Mouse (Mus musculus) neural tube, embryonic 14.5 days (tissue): ENCODE measurements around the gene Tnnc1. TPM values are rescaled to one million over a fixed set of nuclear protein-coding genes. Genes with fewer than 3 reads are reported as not detected.

Experiments used
- ATAC-seq: fragments of 200-750 bp; cut with Nextera tagmentation; 2 replicates; pipeline ENCODE4 v1.8.0; 2017; ENCODE audit warnings: low read depth, mild to moderate bottlenecking, moderate TSS enrichment, moderate library complexity
- H3K27ac ChIP-seq: fragments of 300-500 bp; sonication (generic); 2 replicates; pipeline ENCODE4 v1.5.1; 2014; ENCODE audit warnings: low read depth, mild to moderate bottlenecking, control low read depth, low read length, moderate library complexity, mixed read lengths
- H3K27me3 ChIP-seq: fragments of 300-500 bp; sonication (generic); 2 replicates; pipeline ENCODE4 v1.6.1; 2014; ENCODE audit warnings: low read length; ENCODE audit not compliant: control insufficient read depth, insufficient read depth
- H3K36me3 ChIP-seq: fragments of 300-500 bp; sonication (generic); 2 replicates; pipeline ENCODE4 v1.6.1; 2014; ENCODE audit warnings: low read length, mixed read lengths; ENCODE audit not compliant: control insufficient read depth, insufficient read depth
- H3K4me1 ChIP-seq: fragments of 300-500 bp; sonication (generic); 2 replicates; pipeline ENCODE4 v1.6.1; 2014; ENCODE audit warnings: low read length; ENCODE audit not compliant: control insufficient read depth, insufficient read depth
- H3K4me2 ChIP-seq: fragments of 300-500 bp; sonication (generic); 2 replicates; pipeline ENCODE4 v1.6.1; 2014; ENCODE audit warnings: mild to moderate bottlenecking, low read depth, low read length, control low read depth
- H3K4me3 ChIP-seq: fragments of 300-500 bp; sonication (generic); 2 replicates; pipeline ENCODE4 v1.5.1; 2014; ENCODE audit warnings: low read depth, low read length, control low read depth, mixed read lengths
- H3K9ac ChIP-seq: fragments of 300-500 bp; sonication (generic); replicated peaks from 2 replicates; pipeline ENCODE4 v1.6.1; 2014; ENCODE audit warnings: low read depth, mild to moderate bottlenecking, control low read depth, low read length, mixed read lengths
- H3K9me3 ChIP-seq: fragments of 300-500 bp; sonication (generic); 2 replicates; pipeline ENCODE4 v1.6.1; 2016; ENCODE audit warnings: low read length; ENCODE audit not compliant: control insufficient read depth
- WGBS: fragments of 180-500 bp; shearing (Covaris S2); extraction: QIAGEN DNeasy Blood & Tissue Kit; methylation state at CpG from one replicate; pipeline ENCODE4 v1.1.7; 2014; 5-methylcytosine and 5-hydroxymethylcytosine counted together
- polyA plus RNA-seq: library from polyadenylated mRNA; unstranded; fragments of >200 nt; fragmentation: Nextera tagmentation; extraction: Ambion mirVana; gene quantifications from 2 replicates; pipeline ENCODE4 v1.2.1, GENCODE M21; 2014

Tnnc1 gene
- polyA plus RNA-seq, 1 experiment from 2014 or later: 5.5 TPM

DNA sequence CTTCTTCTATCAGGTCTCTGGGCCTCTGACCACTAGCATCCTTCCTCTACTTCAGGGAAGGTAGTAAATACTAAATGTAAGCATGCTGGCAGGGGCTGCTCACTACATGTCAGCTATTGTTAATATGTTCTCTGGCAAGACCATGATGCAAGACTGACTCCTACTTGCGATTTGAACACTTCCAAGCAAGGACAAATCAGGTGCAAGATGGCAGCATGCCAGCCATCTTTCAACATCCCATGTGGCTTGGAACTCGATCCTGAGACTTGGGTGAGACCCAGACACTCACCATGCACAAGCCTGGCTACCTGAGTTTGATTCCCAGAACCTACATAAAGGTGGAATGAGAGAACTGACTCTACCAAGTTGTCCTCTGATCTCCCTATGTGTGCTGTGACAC, 16.2 kb upstream of the Tnnc1 start:
- H3K36me3 ChIP-seq: peaks cover 73% of the 10 kb centered on the region
- no peak overlapping the region for H3K4me3 ChIP-seq
- no peak overlapping the region for H3K27ac ChIP-seq
- H3K27me3 ChIP-seq: no peaks in the 10 kb centered on the region
- H3K4me1 ChIP-seq: no peaks in the 10 kb centered on the region
- H3K9ac ChIP-seq: no peak overlapping the region
- H3K9me3 ChIP-seq: no peaks in the 10 kb centered on the region
- no peak overlapping the region for H3K4me2 ChIP-seq
- no peak for ATAC-seq
- 87% methylated on average over 2 of the region's 2 CpGs for WGBS

DNA sequence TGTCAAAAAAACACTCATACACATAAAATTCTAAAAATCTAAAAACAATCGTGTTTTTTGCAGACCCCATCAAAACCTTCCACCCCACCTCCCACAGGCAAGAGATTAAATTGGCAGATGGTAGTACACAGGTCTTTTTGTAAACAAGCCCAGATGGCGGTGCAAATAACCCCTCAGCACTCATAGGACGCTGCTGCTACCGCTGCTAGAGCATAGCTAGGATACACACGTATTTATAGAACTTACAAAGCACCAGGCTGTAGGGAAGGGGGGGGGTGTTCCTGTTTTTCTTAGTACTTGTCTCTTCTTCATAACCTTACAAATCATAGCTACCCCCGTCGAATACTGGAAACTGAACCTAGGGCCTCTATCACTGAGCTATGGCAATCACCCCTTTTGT, 14.3 kb upstream of the Tnnc1 start:
- ATAC-seq: no peak
- Histone ChIP-seq H3K4me1 (0 out of 2 replicates have a peak, but pooled peaks cover 4% of the 10 kb centered on the region), H3K27ac (no peak overlapping the region), H3K27me3 (no peaks in the 10 kb centered on the region), H3K9me3 (no peaks in the 10 kb centered on the region), H3K36me3 (peaks cover 66% of the 10 kb centered on the region), H3K4me2 (no peak overlapping the region), H3K4me3 (no peak overlapping the region), H3K9ac (no peak overlapping the region)
- 88% methylated on average over 7 of the region's 7 CpGs for WGBS

DNA sequence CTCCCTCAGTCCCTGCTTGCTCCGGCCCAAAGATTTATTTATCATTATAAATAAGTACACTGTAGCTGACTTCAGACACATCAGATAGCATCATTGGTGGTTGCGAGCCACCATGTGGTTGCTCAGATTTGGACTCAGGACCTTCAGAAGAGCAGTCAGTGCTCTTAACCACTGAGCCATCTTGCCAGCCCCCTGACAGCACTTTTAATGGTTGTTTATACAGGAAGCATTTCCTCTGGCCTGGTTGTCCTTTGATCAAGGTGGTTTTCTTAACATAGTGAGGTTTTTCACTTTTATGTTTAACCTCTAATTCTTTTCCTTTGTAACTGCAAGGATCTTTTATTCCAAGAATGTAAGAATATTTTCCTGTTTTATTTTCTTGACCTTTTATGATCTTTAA, 13.7 kb upstream of the Tnnc1 start:
- Histone ChIP-seq H3K4me2 (no peak overlapping the region), H3K27ac (no peak overlapping the region), H3K4me1 (0 out of 2 replicates have a peak, but pooled peaks cover 4% of the 10 kb centered on the region), H3K36me3 (peaks cover 68% of the 10 kb centered on the region), H3K4me3 (no peak overlapping the region), H3K27me3 (no peaks in the 10 kb centered on the region), H3K9ac (no peak overlapping the region), H3K9me3 (no peaks in the 10 kb centered on the region)
- WGBS: 94% methylated on average over 2 of the region's 2 CpGs
- ATAC-seq: no peak

DNA sequence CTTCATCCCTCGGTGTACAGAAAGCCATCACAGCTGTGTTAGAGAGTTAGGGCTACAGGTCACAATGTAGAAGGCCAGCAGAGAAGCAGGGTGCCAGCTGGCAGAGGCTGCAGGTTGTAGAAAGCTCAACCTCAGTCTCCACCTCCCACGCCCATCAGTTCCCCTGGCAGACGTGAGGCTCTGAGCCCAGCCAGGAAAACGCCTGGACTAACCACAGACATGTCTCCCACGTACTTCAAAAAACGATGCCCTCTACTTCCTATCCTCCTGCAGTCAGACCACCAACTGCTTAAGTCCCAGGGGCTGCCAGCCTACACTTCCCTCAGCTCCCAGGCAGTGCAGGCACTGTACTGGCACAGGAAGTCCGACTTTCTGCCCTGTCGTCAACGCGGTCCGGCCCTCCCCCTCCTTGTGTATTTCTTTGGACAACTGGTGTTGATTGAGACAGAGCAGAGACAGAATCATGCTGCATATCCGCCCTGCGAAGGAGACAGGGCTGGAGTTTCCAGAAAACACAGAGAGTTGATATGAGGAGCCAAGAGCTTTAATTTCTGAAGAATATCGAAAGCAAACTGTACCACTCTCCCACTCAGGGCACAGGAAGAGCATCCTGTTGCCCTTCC, 13.1 kb upstream of the Tnnc1 start:
- Histone ChIP-seq H3K4me2 (no peak overlapping the region), H3K36me3 (peaks cover 67% of the 10 kb centered on the region), H3K4me1 (0 out of 2 replicates have a peak, but pooled peaks cover 4% of the 10 kb centered on the region), H3K9ac (no peak overlapping the region), H3K4me3 (no peak overlapping the region), H3K27me3 (no peaks in the 10 kb centered on the region), H3K27ac (no peak overlapping the region), H3K9me3 (no peaks in the 10 kb centered on the region)
- WGBS: 90% methylated on average over 14 of the region's 14 CpGs
- ATAC-seq: no peak

DNA sequence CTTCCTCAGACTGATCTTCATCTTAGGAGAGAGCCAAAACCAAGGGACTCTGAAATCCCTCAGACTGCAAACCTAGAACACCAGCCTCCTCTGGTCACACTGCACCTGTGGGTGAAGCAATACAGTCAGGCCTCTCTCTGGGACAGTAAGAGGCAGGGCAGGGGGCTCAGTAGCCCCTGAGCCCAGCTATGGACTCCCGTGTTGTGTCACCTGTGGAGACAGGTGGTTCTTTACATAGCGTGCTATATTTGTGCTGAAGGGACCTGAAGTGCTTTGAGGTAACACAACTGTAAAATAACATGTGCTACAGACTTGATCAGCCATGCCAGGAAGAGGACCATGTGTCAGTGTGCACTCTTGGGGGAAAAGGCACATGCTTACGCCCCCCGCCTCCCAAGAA, 12.6 kb upstream of the Tnnc1 start:
- peaks cover 67% of the 10 kb centered on the region for H3K36me3 ChIP-seq
- H3K9me3 ChIP-seq: no peaks in the 10 kb centered on the region
- H3K4me3 ChIP-seq: no peak overlapping the region
- WGBS: 96% methylated on average over 4 of the region's 4 CpGs
- no peak overlapping the region for H3K27ac ChIP-seq
- no peaks in the 10 kb centered on the region for H3K27me3 ChIP-seq
- 0 out of 2 replicates have a peak, but pooled peaks cover 4% of the 10 kb centered on the region for H3K4me1 ChIP-seq
- no peak overlapping the region for H3K9ac ChIP-seq
- no peak for ATAC-seq
- H3K4me2 ChIP-seq: no peak overlapping the region

DNA sequence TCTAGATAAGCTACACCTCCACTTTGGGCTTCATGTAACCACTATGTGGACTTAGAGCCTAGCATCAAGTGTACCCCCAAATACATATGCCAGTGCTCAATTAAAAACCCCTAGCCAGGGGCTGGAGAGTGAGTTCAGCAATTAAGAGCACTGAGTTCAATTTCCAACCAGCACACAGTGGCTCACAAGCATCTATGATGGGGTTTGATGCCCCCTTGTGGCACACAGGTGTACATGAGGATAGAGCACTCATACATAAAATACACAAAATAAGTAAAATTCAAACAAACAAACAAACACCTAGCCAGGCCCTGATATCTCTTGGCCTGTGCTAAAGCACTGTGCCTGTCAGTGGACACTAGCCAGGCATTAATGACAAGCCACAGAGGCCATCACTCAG, 12.1 kb upstream of the Tnnc1 start:
- peaks cover 67% of the 10 kb centered on the region for H3K36me3 ChIP-seq
- no peak overlapping the region for H3K9ac ChIP-seq
- no peak for ATAC-seq
- H3K27me3 ChIP-seq: no peaks in the 10 kb centered on the region
- no peaks in the 10 kb centered on the region for H3K9me3 ChIP-seq
- no peak overlapping the region for H3K4me3 ChIP-seq
- no peak overlapping the region for H3K27ac ChIP-seq
- 0 out of 2 replicates have a peak, but pooled peaks cover 4% of the 10 kb centered on the region for H3K4me1 ChIP-seq
- H3K4me2 ChIP-seq: no peak overlapping the region

DNA sequence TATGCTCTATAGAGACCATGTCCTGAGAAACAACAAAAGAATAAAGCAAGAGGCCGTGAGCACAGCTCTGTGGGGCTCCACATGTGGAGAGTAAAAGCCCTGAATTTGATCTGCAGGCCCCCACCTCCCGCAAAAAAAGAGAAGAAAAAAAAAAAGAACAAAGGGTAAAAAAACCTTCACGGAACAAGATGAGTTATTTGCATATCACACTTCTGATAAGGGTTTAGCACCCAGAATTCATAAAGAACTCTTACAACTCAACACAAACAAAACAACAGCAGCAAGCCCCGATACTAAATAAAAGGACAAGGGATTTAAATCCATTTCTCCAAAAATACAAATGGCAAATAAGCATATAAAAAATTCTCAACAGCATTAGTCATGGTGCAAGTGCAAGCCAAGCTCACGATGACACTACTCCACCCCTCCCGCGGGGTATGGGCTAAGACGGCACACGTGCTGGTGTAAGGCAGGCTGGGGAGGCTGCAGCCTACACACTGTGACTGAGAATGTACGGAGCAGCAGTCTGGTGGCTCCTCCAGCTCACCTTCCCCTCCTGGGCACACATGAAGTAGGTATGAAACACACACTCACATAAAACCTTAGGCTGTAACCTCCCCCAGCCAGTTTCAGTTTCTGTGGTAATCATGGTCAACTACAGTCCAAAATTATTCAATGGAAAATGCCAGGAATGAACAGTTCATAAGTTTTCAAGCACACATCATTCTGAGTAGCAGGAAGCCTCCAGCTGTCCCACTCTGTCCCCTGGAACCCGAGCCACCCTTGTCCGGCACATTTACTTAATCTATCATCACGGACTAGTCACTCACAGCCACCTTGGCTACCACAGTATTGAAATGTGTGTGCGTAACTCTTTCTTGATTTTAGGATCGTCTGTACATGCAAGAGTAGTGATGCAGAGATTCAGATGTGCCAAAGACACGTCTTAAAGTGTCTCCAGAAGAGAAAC, 10.3 kb upstream of the Tnnc1 start:
- Histone ChIP-seq H3K4me1 (0 out of 2 replicates have a peak, but pooled peaks cover 4% of the 10 kb centered on the region), H3K4me2 (no peak overlapping the region), H3K9ac (no peak overlapping the region), H3K27me3 (no peaks in the 10 kb centered on the region), H3K9me3 (no peaks in the 10 kb centered on the region), H3K36me3 (peaks cover 63% of the 10 kb centered on the region), H3K4me3 (no peak overlapping the region), H3K27ac (no peak overlapping the region)
- WGBS: 71% methylated on average over 16 of the region's 16 CpGs
- no peak for ATAC-seq

DNA sequence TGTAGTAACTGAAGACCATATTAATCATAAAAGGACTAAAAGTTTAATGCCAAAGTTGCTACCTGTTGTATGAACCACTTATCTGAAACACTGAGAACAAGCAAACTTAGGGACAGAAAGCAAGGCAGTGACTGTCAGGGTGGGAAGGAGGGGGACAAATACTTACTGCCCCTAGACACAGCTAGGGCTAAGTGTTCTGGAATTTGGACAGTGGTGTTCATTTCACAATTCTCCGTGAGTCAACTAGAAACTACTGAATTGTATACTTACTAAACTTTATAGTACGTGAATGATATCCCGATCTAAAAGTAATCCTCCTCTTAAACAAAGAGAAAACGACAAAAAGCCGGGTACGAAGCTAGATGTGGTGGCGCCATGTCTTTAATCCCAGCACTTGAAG, 8.5 kb upstream of the Tnnc1 start:
- 94% methylated on average over 7 of the region's 7 CpGs for WGBS
- H3K9me3 ChIP-seq: no peaks in the 10 kb centered on the region
- no peak for ATAC-seq
- H3K4me1 ChIP-seq: peaks cover 11% of the 10 kb centered on the region; the same call in 1 of the 2 replicates
- H3K4me2 ChIP-seq: no peak overlapping the region
- no peak overlapping the region for H3K27ac ChIP-seq
- H3K9ac ChIP-seq: no peak overlapping the region
- no peaks in the 10 kb centered on the region for H3K27me3 ChIP-seq
- H3K4me3 ChIP-seq: no peak overlapping the region
- H3K36me3 ChIP-seq: peaks cover 66% of the 10 kb centered on the region

DNA sequence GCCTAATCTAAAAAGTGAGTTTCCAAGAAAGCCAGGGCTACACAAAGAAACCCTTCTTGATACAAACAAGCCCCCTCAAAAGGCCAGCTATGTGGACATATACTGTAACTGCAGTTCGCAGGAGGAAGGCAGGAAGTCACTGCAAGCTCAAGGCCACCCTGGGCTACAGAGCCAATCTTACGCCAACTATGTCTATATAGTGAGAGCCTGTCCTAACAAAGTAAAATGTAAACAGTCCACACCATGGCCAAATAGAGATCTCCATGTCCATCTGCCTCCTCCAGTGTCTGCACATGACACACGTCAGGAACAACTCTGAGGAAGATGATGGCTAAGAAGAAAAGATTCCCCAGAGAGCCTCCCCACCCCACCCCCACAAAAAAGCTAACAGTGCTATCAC, 8.1 kb upstream of the Tnnc1 start:
- no peak overlapping the region for H3K9ac ChIP-seq
- ATAC-seq: no peak
- H3K27me3 ChIP-seq: no peaks in the 10 kb centered on the region
- H3K9me3 ChIP-seq: no peaks in the 10 kb centered on the region
- WGBS: 90% methylated on average over 3 of the region's 3 CpGs
- H3K36me3 ChIP-seq: peaks cover 66% of the 10 kb centered on the region
- peaks cover 15% of the 10 kb centered on the region; the same call in 1 of the 2 replicates for H3K4me1 ChIP-seq
- no peak overlapping the region for H3K4me2 ChIP-seq
- no peak overlapping the region for H3K27ac ChIP-seq
- no peak overlapping the region for H3K4me3 ChIP-seq
